Comparison of ENCODE assay signal across 8 mouse cellular contexts in genomic region chr13:58117318-58118017, GRCm38 (mm10). TPM values are rescaled to one million over a fixed set of nuclear protein-coding genes. Genes with fewer than 3 reads are reported as not detected.
DNase-seq lines count a peak whose midpoint lies in the region; ATAC-seq and TF ChIP-seq lines count a peak whose summit lies in the region.

No protein-coding gene starts in this region.

- H3K27me3 ChIP-seq in intestine, postnatal 0 days (replicated peaks; ENCODE audit: control insufficient read depth, insufficient read depth, low read length), result no peaks in the 10 kb centered on the region
- H3K27me3 ChIP-seq in intestine, embryonic 16.5 days (replicated peaks; ENCODE audit: control insufficient read depth, insufficient read depth, low read length), result no peaks in the 10 kb centered on the region

- DNase-seq in CD4-positive, CD25-positive, alpha-beta regulatory T cell, adult 2 months (ENCODE audit: low read depth, low spot score), result peak; percentile 79
- peak; percentile 48 for DNase-seq in embryo, embryonic 9.5 days (ENCODE audit: extremely low spot score)
- DNase-seq in kidney, postnatal 4 days, result peak; percentile 80 to 82
- DNase-seq in retina, embryonic 14.5 days (ENCODE audit: low spot score), result peak; percentile 65

- peaks cover 9% of the 10 kb centered on the region; the same call in 1 of the 2 replicates for H3K4me1 ChIP-seq in intestine, postnatal 0 days (replicated peaks; ENCODE audit: control insufficient read depth, insufficient read depth, low read length)
- peaks cover 9% of the 10 kb centered on the region for H3K4me1 ChIP-seq in intestine, embryonic 16.5 days (ENCODE audit: control insufficient read depth, insufficient read depth, low read length)

- no peak overlapping the region for H3K27ac ChIP-seq in intestine, postnatal 0 days (ENCODE audit: low read depth, low read length)
- H3K27ac ChIP-seq in intestine, embryonic 16.5 days (ENCODE audit: low read length), result no peak overlapping the region

- no peak overlapping the region for H3K4me3 ChIP-seq in intestine, postnatal 0 days (ENCODE audit: low read depth, low read length)
- no peak overlapping the region for H3K4me3 ChIP-seq in intestine, embryonic 16.5 days (ENCODE audit: low read length)

- H3K4me2 ChIP-seq in intestine, postnatal 0 days (replicated peaks; ENCODE audit: low read depth), result no peak overlapping the region
- no peak overlapping the region for H3K4me2 ChIP-seq in intestine, embryonic 16.5 days (ENCODE audit: low read depth, low read length)

- H3K36me3 ChIP-seq in intestine, postnatal 0 days (ENCODE audit: control insufficient read depth, insufficient read depth), result no peaks in the 10 kb centered on the region
- no peaks in the 10 kb centered on the region for H3K36me3 ChIP-seq in intestine, embryonic 16.5 days (ENCODE audit: control insufficient read depth, insufficient read depth, low read length)

- H3K9me3 ChIP-seq in intestine, postnatal 0 days (ENCODE audit: control insufficient read depth), result no peaks in the 10 kb centered on the region
- H3K9me3 ChIP-seq in intestine, embryonic 16.5 days (ENCODE audit: control insufficient read depth, low read length), result no peaks in the 10 kb centered on the region

- 61% methylated on average over 8 of the region's 8 CpGs for WGBS in intestine, postnatal 0 days
- 63% methylated on average over 8 of the region's 8 CpGs for WGBS in intestine, embryonic 16.5 days

- no peak overlapping the region for H3K9ac ChIP-seq in intestine, postnatal 0 days (ENCODE audit: low read depth, low read length)
- H3K9ac ChIP-seq in intestine, embryonic 16.5 days (ENCODE audit: low read depth, low read length), result no peak overlapping the region

- peak; percentile 77 for TF ChIP-seq CTCF in intestine, postnatal 0 days (IDR thresholded peaks at IDR 0.05; ENCODE audit: low read depth)

- no peak for ATAC-seq in intestine, postnatal 0 days
- no peak for ATAC-seq in intestine, embryonic 16.5 days
- peak; percentile 15 for ATAC-seq in activated CD4-positive, CD25-positive, alpha-beta regulatory T cell, adult 4 months
- ATAC-seq in megakaryocyte-erythroid progenitor cell, adult 5-6 weeks (replicated peaks; ENCODE audit: low FRiP score, low TSS enrichment, poor library complexity, severe bottlenecking), result no peak; the same call in 1 of the 2 replicates

RNA-seq across cellular contexts. Expression of gene Klhl3, which starts 4.1 kb away (rescaled TPM):
- polyA plus RNA-seq in intestine, postnatal 0 days (2015; fragmentation: Nextera tagmentation; extraction: Ambion mirVana), result 0.74 and 0.95 TPM in 2 replicates
- 1.9 and 2.4 TPM in 2 replicates for polyA plus RNA-seq in intestine, embryonic 16.5 days (2015; fragmentation: Nextera tagmentation; extraction: Ambion mirVana)
- 1 to 10 TPM; 7.0 to 9.8 TPM for polyA plus RNA-seq in activated CD4-positive, CD25-positive, alpha-beta regulatory T cell, adult 4 months (2017; shearing (Covaris generic))
- 0.07 TPM in 1 of 2 replicates, not detected in the other for total RNA-seq in megakaryocyte-erythroid progenitor cell, adult 5-6 weeks (2014; fragmentation: Nextera tagmentation)
- 0.38 TPM in 1 of 2 replicates, not detected in the other for total RNA-seq in megakaryocyte-erythroid progenitor cell, adult 5-6 weeks (2017)

RNA-seq across cellular contexts. Expression of gene Hnrnpa0, which starts 10.9 kb away (rescaled TPM):
- 27.9 and 29.5 TPM in 2 replicates for polyA plus RNA-seq in intestine, postnatal 0 days (2015; fragmentation: Nextera tagmentation; extraction: Ambion mirVana)
- polyA plus RNA-seq in intestine, embryonic 16.5 days (2015; fragmentation: Nextera tagmentation; extraction: Ambion mirVana), result 20.0 and 20.9 TPM in 2 replicates
- 10 to 100 TPM; 20.5 to 32.4 TPM for polyA plus RNA-seq in activated CD4-positive, CD25-positive, alpha-beta regulatory T cell, adult 4 months (2017; shearing (Covaris generic))
- 113 and 115 TPM in 2 replicates for total RNA-seq in megakaryocyte-erythroid progenitor cell, adult 5-6 weeks (2014; fragmentation: Nextera tagmentation)
- total RNA-seq in megakaryocyte-erythroid progenitor cell, adult 5-6 weeks (2017), result 88.6 and 91.6 TPM in 2 replicates

RNA-seq across cellular contexts. Expression of gene Idnk, which starts 40.0 kb away (rescaled TPM):
- polyA plus RNA-seq in intestine, postnatal 0 days (2015; fragmentation: Nextera tagmentation; extraction: Ambion mirVana), result 79.0 and 88.7 TPM in 2 replicates
- 53.8 and 54.1 TPM in 2 replicates for polyA plus RNA-seq in intestine, embryonic 16.5 days (2015; fragmentation: Nextera tagmentation; extraction: Ambion mirVana)
- polyA plus RNA-seq in activated CD4-positive, CD25-positive, alpha-beta regulatory T cell, adult 4 months (2017; shearing (Covaris generic)), result 100 to 1,000 TPM; 250 to 265 TPM
- 28.7 and 32.6 TPM in 2 replicates for total RNA-seq in megakaryocyte-erythroid progenitor cell, adult 5-6 weeks (2014; fragmentation: Nextera tagmentation)
- 29.1 and 43.7 TPM in 2 replicates for total RNA-seq in megakaryocyte-erythroid progenitor cell, adult 5-6 weeks (2017)
